Mouse (Mus musculus): ENCODE results near the gene Plod3.

Plod3 gene

DNA sequence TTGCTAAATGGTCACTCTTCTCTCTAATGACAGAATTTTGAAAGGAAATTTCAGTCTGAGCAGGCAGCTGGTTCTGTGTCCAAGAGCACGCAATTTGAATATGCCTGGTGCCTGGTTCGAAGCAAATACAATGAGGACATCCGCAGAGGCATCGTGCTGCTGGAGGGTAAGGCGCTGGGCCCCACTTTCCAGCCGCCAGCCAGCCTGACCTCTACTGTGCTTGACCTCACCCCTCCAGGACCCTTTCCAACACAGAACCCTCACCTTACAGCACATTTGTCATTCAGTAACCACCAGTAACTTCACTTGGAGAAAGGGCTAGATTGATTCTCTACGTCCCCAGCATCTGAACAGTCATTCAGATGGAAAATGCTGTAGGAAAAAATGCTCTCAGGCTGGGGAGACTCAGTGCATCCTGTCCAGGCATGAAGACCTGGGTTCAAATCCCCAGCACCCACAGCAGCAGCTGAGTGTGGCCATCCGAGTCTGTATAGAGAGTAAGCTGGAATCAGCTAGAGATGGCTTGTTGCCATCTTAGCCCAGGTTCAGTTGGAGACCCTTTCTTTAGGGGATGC is 23.8 kb upstream of the Plod3 start:
- no peak for DNase-seq (ENCODE audit: low spot score in 2 of 2)

DNA sequence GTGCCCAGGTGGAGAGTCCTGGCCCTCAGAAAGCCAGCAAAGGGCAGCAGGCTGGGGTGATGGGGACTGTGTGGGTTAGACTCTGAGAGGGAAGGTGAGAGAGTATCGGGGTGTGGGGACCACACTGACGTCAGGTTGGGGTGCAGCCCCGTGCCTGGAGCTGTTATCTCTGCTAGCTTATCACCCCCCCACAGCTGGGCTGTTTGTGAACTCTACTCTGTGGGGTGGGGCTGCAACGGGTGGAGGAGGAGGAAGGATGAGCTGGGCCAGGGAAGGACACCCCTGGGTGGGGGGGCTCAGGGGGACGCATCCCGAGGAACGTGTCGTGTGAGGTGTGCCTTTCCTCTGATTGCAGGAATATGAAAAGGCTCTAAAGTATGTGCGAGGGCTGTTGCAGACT is 21.6 kb upstream of the Plod3 start:
- no peak for DNase-seq (ENCODE audit: low spot score in 2 of 2)

DNA sequence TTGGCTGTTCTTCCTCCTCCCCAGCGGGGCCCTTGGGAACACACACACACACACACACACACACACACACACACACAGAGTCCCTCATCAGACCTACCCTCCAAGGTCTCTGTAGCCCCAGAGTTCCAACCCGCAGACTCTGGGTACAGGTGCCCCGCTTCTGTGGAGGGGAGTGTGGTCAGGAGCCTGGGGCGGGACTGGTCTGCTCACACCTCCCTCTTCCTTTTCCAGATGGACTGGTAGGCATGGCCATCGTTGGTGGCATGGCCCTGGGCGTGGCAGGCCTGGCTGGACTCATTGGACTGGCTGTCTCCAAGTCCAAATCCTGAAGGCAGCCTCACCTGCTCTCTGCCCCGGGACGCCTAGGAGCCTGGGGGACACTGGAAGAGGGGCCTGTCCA is 21.1 kb upstream of the Plod3 start:
- no peak for DNase-seq (ENCODE audit: low spot score in 2 of 2)

DNA sequence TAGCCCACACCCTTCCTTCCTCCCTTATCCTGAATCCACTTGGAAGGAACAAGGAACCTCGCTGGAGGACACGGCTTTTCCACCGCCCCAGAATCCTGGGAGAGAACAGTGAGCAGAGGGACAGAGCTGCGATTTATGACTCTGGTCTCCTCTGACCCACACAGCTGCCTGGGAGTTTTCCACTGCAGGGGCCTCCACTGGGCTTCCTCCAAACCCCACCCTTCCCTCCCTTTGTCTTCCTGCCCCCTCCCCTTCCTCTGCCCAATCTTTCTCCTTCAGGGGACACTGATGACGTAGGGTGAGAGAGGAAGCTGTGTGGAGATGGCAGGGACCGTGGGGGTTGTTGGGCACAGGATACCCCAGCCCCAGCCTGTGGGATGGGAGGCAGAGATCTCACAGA is 20.5 kb upstream of the Plod3 start, which contains the start of gene Cldn15:
TSS of gene Cldn15 (plus strand) at position 286 of the 400 bp plus-strand sequence.
- no peak for DNase-seq (ENCODE audit: low spot score in 2 of 2)

DNA sequence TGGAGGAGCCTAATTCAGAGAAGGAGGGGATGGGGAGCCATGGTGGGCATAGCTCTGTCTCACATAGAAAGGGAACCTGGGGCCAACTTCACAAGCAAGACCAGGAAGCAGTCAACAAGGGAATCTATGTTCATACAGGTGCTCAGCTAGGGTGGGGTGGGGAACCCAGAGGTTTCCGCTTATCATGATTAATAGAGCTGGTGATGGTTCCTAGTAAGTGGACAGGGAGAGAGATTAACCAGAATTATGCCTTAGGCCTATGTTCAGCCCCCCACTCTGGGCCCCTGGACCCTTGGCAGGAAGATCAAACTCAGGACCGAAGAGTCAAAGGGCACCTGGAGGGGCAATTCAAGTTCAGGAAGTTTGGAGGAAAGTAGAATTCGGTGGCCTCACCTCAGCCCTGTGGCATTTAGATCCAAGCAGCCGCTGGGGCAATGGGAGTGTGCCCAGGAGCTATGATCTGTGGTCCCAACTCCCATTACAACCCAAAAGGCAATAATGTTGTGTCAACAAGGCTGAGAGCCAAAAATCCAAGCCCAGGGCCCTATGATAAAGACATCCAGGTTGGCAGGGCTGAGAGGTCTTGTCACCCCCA is 19.9 kb upstream of the Plod3 start:
- no peak for DNase-seq (ENCODE audit: low spot score in 2 of 2)

DNA sequence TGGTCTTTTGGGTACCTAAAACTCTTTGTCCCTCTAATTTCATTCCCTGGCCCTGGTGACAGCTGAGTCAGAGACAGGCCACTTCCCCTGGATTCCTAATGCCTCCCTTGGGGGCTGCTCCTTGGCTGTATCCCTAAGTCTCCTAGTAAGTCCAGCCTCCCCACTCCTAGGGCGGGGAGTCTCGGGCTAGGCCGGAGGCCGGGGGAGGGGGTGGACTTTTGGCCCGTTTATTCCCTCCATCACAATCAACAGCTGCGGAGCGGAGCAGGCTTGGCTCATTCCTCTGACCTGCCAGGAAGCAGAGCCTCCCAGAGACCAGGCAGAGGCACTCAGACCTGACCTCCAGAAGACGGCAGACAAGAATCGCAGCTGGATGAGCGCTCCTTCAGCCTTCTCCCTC is 19.2 kb upstream of the Plod3 start:
- DNase-seq (ENCODE audit: low spot score in 2 of 2): no peak

DNA sequence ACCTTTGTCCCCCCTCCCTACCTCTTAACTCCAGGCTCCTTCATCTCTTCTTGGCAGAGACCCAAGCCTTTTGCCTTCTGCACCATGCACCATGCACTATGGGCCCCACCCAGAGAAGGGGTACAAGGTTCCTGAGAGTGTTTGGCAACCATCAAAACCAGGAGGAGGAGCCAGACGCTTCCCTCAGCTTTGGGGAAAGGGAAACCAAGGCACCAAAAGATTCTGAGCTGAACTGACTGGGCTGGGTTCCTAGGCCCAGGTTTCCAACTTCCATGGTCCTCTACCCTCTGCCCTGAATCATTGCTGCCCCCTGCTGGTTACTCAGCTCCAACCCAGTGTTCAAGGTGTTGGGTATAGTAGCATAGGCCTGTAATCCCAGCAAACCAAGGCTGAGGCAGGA is 16.1 kb upstream of the Plod3 start:
- no peak for DNase-seq (ENCODE audit: low spot score in 2 of 2)

DNA sequence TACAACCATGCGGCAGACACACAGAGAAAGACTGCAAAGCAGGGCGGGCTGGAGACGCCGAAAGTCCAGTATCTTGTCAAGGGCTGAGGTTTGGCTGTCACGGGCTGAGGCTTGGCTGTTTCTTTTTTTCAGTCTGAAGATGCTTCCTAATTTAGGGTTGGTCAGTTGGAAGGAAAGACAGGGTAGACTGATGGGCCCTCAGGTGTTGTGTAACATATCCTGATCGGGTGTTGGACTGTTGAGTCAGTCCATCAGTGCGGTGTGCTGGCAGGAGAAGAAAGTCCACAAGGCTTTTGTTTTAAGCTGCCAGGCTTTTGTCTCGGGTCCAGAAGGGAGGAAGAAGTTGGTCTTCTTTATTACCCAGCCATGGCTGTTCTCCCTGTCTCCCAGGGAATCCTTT is 13.1 kb upstream of the Plod3 start:
- no peak for DNase-seq (ENCODE audit: low spot score in 2 of 2)

DNA sequence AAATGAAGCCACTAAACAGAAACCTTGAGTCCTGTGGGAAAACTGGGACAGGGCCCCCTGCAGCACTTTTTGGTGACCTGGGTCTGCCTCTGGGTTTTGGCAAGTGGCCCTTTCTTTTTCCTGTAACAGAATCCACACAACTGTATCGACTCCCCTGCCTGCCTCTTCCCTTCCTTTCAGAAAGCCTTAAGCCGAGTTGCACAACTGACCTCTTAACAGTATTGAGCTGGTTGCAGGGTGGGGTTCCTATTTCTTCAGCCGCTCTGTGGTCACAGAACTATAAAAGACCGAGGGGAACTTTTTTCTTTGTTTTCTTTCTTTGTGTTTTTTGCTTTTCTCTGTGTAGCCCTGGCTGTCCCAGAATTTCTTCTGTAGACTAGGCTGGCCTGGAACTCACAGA is 9.1 kb upstream of the Plod3 start:
- no peak for DNase-seq (ENCODE audit: low spot score in 2 of 2)

DNA sequence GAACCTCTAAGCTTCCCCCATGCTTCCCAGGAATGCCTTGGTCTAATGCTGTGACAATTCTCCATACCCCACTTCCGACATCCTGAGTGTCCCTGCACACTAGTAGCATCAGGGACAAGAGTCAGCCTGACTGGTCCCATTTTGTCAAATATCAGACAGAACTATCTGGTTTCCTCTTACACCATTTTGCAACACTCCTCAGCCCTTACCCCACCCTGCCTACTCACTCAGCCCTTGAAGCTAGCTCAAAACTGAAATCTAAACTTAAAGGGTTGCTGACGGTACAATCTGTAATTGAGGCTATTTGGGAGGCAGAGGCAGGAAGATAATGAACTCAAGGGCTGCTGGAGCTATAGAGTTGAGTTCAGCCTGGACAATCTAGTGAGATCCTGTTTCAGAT is 7.1 kb upstream of the Plod3 start:
- no peak for DNase-seq (ENCODE audit: low spot score in 2 of 2)

DNA sequence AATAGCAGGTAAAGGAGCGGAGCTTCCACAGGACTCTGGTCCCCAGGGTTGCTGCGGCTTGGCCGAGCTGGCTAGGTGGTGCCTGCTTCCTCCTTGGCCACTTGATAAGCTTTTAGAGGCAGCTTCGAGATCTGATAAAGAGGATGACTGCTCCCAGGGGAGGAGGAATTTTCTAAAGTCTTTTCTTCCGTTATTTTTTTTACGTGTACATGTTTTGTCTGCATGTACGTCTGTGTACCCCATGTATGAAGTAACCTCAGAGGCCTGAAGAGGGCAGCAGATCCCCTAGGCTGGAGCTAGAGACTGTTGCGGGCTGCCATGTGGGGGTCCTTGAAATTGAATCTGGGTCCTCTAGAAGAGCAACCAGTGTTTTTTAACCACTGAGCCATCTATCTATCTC is 5.8 kb upstream of the Plod3 start:
- no peak for DNase-seq (ENCODE audit: low spot score in 2 of 2)

DNA sequence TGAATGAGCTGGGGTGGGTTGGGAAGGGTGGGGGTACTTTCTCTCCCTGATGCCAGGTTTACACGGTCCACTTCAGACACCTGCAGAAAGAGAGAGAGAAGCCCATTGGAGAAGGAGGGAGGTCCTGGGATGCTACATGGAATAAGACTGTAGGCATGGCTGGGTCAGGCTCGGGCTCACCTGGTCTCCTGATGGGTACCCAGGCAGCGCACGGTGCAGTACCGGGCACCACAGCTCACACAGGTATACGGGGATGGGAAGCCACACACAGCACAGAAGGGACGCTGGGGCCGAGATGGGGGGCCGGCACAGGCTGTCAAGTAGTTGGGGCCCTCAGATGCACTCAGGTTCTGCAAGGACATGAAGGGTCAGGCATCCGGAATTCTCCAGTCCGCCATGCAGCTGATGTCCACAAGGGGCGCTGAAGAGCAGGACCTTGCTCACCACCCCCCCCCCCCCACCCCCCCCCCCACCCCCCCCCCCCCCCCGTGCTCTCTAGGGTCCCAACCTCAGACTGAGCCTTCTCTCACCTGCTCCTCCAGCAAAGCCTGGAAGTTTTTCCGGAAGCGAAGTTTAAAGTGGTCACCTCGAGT is 4.4 kb upstream of the Plod3 start:
- peak in 1 of 2 experiments; percentile 60 for DNase-seq (ENCODE audit: low spot score in 2 of 2)

DNA sequence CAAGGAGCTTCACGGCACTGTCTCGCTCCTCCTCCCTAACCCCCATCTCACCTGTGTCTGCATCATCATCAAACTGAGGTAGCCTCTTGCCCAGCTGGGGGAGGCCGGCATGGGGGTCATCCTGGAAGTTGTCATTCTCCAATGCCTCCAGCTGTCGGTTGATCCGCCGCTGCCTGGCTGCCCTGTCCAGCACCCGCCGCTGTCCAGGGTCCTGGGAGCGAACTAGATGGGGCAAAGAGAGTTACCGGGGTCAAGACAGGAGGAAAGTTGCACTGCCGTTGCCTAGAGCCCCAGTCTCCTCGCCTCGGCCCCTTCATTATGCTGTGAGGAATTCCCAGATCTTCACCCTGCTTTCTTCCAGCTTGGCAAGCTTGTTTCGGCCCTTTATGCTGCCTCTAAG is 2.0 kb upstream of the Plod3 start:
- no peak for DNase-seq (ENCODE audit: low spot score in 2 of 2)

DNA sequence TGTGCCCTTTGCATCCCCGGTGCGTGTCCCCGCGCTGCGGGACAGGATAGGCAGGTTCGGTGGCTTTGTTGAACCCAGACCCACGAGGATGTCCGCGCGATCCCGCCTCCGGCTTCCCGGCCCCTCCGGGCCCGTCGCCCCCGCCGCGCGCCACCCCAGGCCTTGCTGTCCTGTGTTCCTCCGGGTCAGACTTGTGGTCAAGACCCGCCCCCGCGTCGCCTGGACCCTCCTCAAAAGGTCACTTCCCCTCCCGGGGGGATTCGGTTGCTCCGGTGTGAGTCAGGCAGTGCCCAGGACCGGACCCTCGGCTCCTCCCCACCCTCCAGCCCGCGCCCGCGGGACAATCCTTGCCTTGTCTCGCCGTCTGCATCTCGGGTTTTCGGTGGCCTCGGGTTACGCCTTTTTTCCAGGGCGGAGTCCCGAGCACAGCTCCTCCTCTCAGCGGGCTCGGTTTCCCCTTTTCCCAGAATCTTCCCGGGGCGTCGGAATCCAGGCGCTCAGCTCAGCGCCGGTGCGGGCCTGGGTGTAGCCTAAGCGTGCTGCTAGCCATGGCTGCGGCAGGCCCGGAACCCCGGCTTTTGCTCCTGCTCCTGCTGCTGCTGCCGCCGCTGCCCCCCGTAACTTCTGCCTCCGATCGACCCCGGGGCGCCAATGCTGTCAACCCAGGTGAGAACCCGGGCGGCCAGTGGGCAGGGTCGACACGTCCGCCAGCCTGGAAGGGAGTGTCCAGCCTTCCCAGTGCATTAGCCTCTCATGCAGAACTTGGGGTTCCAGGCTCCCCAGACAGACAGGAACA is 517 bp downstream of the Plod3 start:
- DNase-seq (ENCODE audit: low spot score in 2 of 2): peak; percentile 58 to 72

DNA sequence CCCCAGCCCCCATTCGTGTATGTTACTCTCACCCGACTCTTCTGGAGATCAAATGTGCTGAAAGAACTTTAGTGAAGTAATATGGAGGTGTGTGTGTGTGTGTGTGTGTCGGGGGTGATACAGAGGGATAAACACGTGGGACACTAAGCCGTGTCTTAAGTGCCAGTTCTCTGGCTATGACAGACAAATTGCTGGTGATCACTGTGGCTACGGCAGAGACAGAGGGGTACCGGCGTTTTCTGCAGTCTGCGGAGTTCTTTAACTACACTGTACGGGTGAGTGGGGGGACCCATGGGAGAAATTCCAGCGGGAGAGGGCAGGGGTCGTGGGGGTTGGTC is 1.1 kb downstream of the Plod3 start, which contains the start of gene Znhit1:
TSS of gene Znhit1 (minus strand) at position 88 of the 338 bp plus-strand sequence.
- no peak for DNase-seq (ENCODE audit: low spot score in 2 of 2)

DNA sequence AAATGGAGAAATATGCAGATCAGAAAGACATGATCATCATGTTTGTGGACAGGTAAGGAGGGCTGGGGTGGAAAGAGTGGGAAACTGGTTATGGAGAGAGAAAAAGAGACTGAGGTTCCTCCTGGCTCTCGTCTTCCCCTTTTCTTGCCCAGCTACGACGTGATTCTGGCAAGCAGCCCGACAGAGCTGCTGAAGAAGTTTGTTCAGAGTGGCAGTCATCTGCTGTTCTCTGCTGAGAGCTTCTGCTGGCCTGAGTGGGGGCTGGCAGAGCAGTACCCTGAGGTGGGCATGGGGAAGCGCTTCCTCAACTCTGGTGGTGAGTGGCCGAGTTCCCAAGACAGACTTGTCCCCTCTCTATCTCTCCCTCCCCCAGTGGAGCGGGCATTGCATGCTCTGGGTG is 1.6 kb downstream of the Plod3 start:
- DNase-seq (ENCODE audit: low spot score in 2 of 2): peak in 1 of 2 experiments; percentile 30

DNA sequence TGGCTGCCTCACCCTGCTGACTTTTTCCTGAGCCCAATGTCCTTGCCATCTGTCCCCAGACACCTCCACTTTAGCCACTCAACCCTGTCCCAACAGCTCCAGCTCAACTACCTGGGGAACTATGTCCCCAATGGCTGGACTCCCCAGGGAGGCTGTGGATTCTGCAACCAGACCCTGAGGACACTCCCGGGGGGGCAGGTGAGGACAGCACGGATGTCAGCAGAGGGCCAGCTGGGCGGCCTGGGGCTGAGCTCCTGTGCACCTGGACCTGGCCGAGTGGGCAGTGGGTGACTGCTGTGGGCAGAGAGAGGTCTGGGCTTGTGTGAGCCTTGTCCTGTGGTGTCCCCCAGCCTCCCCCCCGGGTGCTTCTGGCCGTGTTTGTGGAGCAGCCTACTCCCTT is 3.0 kb downstream of the Plod3 start:
- DNase-seq (ENCODE audit: low spot score in 2 of 2): no peak

DNA sequence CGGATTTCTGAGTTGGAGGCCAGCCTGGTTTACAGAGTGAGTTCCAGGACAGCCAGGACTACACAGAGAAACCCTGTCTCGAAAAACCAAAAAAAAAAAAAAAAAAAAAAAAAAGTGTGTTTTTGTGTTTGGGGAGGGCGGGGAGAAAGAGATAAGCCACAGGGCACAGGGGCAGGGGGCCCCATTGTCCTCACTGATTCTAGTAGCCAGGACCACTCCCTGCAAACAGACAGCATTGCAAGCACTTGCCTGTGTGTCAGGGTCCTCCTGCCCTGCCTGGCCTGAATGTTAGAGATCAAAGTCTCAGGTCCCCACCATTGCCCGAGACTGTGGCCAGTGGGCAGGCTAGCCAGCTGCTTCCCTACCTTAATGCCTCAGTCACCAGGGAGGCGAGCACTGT is 12.6 kb downstream of the Plod3 start:
- DNase-seq (ENCODE audit: low spot score in 2 of 2): no peak

DNA sequence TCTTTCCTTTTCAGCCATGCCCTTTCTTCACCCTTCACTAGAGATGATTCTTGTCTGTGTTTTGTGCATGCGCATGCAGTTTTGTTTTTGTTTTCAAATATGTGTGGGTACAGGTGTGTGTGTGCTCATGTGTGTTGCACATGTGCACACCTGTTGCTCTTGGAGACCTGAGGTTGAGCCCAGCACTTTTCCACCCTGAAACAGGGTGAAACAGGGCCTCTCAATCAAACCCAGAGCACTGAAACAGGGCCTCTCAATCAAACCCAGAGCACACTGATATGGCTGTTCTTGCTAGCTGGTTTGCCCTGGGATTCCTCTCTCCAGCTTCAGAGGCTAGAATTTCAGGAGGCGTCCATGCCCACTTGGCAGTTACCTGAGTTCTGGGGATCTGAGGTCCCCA is 13.8 kb downstream of the Plod3 start:
- no peak for DNase-seq (ENCODE audit: low spot score in 2 of 2)

DNA sequence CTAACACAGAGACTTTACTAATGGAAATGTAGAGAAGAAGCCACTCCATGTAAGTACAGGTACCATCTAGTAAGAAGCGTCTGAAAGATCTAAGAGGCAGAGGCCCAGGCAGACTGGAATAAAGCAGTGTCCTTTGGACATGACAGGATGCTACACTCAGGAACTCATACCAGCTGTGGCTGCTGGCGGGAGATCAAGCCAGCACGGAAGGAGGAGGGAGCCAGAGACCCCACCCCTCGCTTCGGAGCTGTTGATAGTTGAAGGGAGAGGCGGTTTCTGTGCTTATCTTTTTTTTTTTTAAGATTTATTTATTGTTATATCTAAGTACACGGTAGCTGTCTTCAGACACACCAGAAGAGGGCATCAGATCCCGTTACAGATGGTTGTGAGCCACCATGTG is 20.5 kb downstream of the Plod3 start:
- no peak for DNase-seq (ENCODE audit: low spot score in 2 of 2)

DNA sequence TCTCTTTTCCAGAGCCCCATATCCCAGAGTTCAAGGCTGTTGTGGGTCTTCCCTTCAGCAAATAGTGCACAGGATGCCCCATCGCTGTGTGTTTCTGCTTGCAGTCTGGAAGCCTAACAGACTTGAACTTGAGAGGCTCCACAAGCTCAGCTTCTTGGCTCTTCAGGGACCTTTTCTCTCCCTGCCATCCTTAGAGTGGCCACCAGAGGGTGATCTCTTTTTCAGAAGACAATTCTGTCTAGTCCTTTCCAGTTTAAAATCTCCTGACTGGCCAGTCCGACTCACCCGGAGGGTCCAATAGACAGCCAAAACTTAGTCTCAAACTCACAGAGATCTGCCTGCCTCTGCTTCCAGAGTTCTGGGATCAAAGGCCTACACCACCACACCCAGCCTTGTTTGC is 23.2 kb downstream of the Plod3 start:
- peak in 1 of 2 experiments; percentile 63 for DNase-seq (ENCODE audit: low spot score in 2 of 2)

DNA sequence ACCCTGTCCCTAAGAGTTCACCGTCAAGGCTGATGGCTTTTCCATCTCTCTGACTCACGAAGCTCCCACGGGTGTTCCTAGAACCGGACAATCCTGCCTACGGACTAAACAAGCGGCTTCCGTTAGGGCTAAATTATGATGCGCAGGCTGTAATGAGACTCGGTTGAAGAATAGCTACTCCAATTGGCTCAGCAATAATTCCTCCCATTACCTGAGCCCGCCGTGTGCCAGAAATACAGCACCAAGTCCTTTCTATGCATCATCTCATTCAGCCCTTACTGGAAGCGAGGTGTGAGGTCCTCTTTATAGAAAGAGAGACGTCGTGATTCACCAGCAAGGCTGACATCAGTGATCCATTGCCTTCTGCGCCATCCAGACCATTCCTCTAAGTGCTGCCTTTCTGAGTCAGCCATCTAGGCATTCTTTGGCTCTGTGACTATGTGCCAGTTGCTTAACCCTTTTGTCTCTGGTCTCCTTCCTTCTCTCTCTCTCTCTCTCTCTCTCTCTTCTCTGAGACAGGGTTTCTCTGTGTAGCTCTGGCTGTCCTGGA is 25.7 kb downstream of the Plod3 start:
- no peak for DNase-seq (ENCODE audit: low spot score in 2 of 2)

DNA sequence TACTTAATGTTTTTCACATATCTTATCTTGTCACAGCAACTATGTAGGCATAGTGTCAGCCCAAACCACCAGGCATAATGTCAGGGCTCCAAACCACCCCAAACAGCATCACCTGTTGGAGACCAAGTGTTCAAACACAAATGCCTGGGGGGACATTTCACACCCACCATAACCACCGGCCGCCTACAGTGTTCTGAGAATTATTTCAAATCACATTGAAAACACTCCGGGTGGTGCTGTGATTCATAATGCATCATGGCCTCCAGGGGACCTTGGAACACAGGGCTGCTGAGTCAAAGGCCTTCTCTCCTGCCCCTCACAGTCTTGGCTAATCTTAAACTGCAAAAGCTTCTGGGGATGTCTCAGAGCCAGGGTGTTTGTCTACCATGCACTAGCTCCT is 29.1 kb downstream of the Plod3 start:
- DNase-seq (ENCODE audit: low spot score in 2 of 2): peak in 1 of 2 experiments; percentile 16

Measured in cerebellum, postnatal 4 days (tissue).